Mouse (Mus musculus) liver, embryonic 14.5 days (tissue): Measurements from ENCODE around the gene Tubb1.

Source experiments
- CTCF ChIP-seq: IDR thresholded peaks from 2 replicates; pipeline ENCODE4 v1.5.1; 2016; ENCODE audit warnings: antibody characterized with exemption, low read depth, control low read depth
- EP300 ChIP-seq: IDR thresholded peaks from 2 replicates; pipeline ENCODE4 v1.6.1; 2016; ENCODE audit warnings: antibody characterized with exemption, low read depth

GRCm38 (mm10) chr2:174438737-174439449 is 11.6 kb upstream of the Tubb1 start, which contains the start of gene Ctsz:
- no peak for TF ChIP-seq CTCF
- no peak for TF ChIP-seq EP300
